Mouse (Mus musculus): Measurements from ENCODE around the gene Pomp. TPM values are rescaled to one million over a fixed set of nuclear protein-coding genes. Genes with fewer than 3 reads are reported as not detected.

Pomp gene
- polyA plus RNA-seq (2017; shearing (Covaris generic)), result 197 TPM

DNA sequence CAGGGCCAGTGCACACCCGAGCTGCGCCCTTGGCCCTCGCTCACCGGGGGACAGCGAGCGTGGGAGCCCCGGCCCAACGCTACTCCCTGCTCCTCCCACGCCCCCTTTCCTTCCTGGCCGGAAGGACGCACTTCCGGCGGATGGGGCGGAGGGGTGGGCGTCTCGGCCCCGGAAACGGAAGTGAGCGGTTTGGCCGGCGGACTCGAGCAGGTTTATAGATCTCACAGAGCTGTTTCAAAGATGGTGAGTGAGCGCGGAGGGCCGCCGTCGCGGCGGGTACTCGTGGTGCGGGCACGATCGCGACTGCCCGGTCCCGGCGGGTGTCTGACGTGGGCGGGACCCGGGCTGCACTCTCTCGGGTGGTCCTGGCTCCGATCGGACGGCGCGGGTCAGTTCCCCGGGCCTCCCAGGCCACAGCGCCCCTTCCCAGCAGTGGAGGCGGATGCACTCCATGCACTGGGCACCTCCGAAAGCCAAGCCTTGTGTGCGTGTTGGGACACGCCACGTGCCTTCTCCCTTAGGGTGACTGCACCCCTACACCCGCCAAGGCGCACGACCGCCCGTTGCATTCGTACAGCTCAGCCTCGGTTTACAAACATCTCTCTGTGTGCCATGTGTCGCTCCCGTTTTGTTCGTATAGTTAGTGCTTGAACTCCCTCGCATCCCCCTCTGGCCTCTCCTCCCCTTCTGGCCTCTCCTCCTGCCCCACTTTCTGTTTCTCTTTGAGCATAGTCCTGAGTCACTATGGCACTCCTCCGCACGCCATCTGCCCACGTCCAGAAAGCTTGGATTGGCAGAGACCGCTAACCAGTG is at the start of gene Pomp:
TSS of gene Pomp (plus strand) at position 13 of the 813 bp plus-strand sequence.

DNA sequence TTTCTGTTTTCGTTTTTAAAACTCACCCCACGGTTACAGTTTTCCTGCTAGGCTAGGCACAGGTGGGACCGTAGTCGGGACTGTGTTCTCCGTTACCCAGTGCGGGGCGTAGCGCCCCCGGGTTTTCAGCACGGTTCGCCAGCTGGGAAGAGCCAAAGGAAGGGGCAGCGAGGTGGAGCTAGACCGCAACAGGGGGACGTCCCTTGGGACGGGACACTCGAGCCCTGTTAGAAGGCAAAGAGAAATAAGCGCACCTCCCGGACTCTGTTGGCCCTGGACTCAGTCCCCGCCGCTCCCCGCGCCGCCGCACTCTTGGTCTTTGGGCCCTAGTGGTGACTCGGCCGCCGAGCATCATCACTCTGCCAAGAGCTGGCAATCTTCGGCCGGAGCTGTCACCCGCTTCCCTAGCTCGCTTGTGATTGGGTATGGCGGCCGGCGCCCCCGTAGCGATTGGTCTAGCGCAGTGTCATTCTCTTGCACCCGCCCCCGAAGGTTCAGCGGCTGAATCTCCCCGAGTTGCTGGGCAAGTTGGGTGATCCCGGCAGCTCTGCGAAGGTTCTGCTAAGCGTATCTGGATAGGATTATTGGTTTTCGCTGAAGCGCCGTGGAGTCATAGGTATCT is 34.3 kb downstream of the Pomp start, which contains the start of gene Slc46a3:
TSS of gene Slc46a3 (minus strand) at position 361 of the 622 bp plus-strand sequence.

Other genes with a start within 250 kb of the Pomp start
- gene Flt1, start 134.4 kb upstream of the Pomp start, polyA plus RNA-seq (2017; shearing (Covaris generic)), result 0.90 TPM
- 11.2 TPM for gene Slc46a3, start 34.4 kb downstream of the Pomp start, polyA plus RNA-seq (2017; shearing (Covaris generic))
- gene Mtus2, start 96.9 kb downstream of the Pomp start, polyA plus RNA-seq (2017; shearing (Covaris generic)), result 0.56 TPM